Mouse (Mus musculus) hindbrain, embryonic 15.5 days (tissue): Measurements from ENCODE around the gene Tssk4. TPM values are rescaled to one million over a fixed set of nuclear protein-coding genes. Genes with fewer than 3 reads are reported as not detected.
A peak's percentile ranks its signal among the peaks of the same experiment; 100 is the strongest.

Source experiments
- ATAC-seq: fragments of 200-750 bp; cut with Nextera tagmentation; 2 replicates; pipeline ENCODE4 v1.8.0; 2017; ENCODE audit warnings: low read depth, moderate number of reproducible peaks, moderate TSS enrichment; ENCODE audit not compliant: low FRiP score
- H3K27ac ChIP-seq: fragments of 300-500 bp; sonication (generic); replicated peaks from 2 replicates; pipeline ENCODE4 v1.5.1; 2015; ENCODE audit warnings: mild to moderate bottlenecking, inconsistent platforms
- H3K27me3 ChIP-seq: fragments of 300-500 bp; sonication (generic); 2 replicates; pipeline ENCODE4 v1.6.1; 2015; ENCODE audit warnings: control low read depth, inconsistent platforms
- H3K36me3 ChIP-seq: fragments of 300-500 bp; sonication (generic); 2 replicates; pipeline ENCODE4 v1.6.1; 2015; ENCODE audit warnings: control low read depth, inconsistent platforms
- H3K4me1 ChIP-seq: fragments of 300-500 bp; sonication (generic); replicated peaks from 2 replicates; pipeline ENCODE4 v1.6.1; 2015; ENCODE audit warnings: control low read depth, inconsistent platforms
- H3K4me2 ChIP-seq: fragments of 300-500 bp; sonication (generic); 2 replicates; pipeline ENCODE4 v1.6.1; 2015; ENCODE audit warnings: moderate library complexity, mild to moderate bottlenecking, inconsistent platforms
- H3K4me3 ChIP-seq: fragments of 300-500 bp; sonication (generic); 2 replicates; pipeline ENCODE4 v1.5.1; 2015; ENCODE audit warnings: mild to moderate bottlenecking, inconsistent platforms
- H3K9ac ChIP-seq: fragments of 300-500 bp; sonication (generic); 2 replicates; pipeline ENCODE4 v1.6.1; 2015; ENCODE audit warnings: inconsistent platforms
- H3K9me3 ChIP-seq: fragments of 300-500 bp; sonication (generic); 2 replicates; pipeline ENCODE4 v1.6.1; 2016; ENCODE audit warnings: control low read depth, inconsistent platforms
- WGBS: fragments of 180-500 bp; shearing (Covaris S2); methylation state at CpG from one replicate; pipeline ENCODE4 v1.1.7; 2015; 5-methylcytosine and 5-hydroxymethylcytosine counted together
- polyA plus RNA-seq: library from polyadenylated mRNA; unstranded; fragments of >200 nt; fragmentation: Nextera tagmentation; extraction: Ambion mirVana; gene quantifications from 2 replicates; pipeline ENCODE4 v1.2.1, GENCODE M21; 2015

The Tssk4 gene
- polyA plus RNA-seq, 1 experiment from 2014 or later: 0.40 TPM

DNA sequence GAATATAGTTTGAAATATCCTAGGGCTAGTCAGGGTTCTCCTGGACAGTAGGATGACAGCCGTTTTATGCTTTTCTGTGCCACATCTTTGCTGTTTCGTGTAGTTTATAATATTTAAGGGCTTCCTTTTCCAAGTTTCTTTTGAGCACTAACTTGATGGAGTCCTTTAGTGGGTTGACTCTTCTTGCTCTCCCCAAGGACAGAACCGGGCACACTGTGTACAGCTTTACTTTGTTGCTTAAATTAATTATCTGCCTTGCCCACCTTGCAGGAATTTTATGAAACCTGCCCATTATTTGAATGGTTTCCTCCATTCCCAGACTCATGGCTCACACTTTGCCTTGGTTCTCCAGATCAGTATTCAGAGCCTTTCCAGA lies 32.1 kb downstream of the Tssk4 start:
- peak overlapping the region; percentile 81 for H3K27ac ChIP-seq
- peak overlapping the region; percentile 38 for H3K9ac ChIP-seq
- WGBS: 12% methylated on average over 3 of the region's 3 CpGs
- no peaks in the 10 kb centered on the region for H3K27me3 ChIP-seq
- peak overlapping the region; percentile 78 for H3K4me3 ChIP-seq
- no peaks in the 10 kb centered on the region for H3K9me3 ChIP-seq
- peaks cover 13% of the 10 kb centered on the region for H3K4me1 ChIP-seq
- peak overlapping the region; percentile 90 for H3K4me2 ChIP-seq
- H3K36me3 ChIP-seq: peaks cover 26% of the 10 kb centered on the region
- no peak; the same call in 1 of the 2 replicates for ATAC-seq

DNA sequence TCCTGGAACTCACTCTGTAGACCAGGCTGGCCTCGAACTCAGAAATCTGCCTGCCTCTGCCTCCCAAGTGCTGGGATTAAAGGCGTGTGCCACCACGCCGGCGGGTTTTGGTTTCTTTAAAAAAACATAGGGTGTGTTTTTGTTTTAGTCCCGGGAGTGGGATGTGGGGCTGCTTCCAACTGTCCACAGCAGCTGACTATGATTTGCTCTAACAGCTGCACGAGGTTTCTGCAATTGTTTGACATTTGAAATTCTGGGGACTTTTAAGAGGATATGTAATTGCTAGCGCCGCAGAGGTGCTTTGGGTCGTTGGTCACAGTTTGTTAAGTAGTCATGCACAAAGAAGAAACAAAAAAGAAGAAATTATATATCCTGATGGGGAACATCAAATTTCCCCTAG lies 39.4 kb downstream of the Tssk4 start:
- no peak overlapping the region for H3K4me2 ChIP-seq
- 83% methylated on average over 10 of the region's 10 CpGs for WGBS
- H3K9ac ChIP-seq: no peak overlapping the region
- no peaks in the 10 kb centered on the region for H3K9me3 ChIP-seq
- no peak for ATAC-seq
- H3K4me3 ChIP-seq: no peak overlapping the region
- no peaks in the 10 kb centered on the region for H3K4me1 ChIP-seq
- H3K27ac ChIP-seq: no peak overlapping the region
- H3K27me3 ChIP-seq: no peaks in the 10 kb centered on the region
- no peaks in the 10 kb centered on the region for H3K36me3 ChIP-seq

DNA sequence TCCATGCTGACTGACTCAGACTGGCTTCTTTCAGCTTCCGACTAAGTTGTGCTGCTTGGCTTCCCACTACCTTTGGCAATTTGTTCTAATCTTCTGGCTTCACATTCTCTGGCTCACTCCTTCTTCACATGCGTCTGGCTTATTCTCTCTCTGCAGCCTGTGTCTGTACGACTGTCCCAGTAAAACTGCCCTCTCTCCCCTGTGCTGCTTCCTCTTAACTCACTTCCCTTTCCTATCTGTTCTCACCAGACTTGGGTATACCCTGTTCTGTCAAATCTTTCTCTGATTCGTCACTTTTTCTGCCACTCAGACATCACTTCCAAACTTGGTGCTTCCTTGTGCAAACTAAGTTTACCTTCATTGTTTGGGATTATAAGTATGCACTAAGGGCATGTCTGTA lies 47.2 kb downstream of the Tssk4 start:
- WGBS: 85% methylated on average over 4 of the region's 4 CpGs
- Histone ChIP-seq H3K4me3 (no peak overlapping the region), H3K4me1 (no peaks in the 10 kb centered on the region), H3K27ac (no peak overlapping the region), H3K9ac (no peak overlapping the region), H3K36me3 (no peaks in the 10 kb centered on the region), H3K27me3 (no peaks in the 10 kb centered on the region), H3K9me3 (no peaks in the 10 kb centered on the region), H3K4me2 (no peak overlapping the region)
- ATAC-seq: no peak

DNA sequence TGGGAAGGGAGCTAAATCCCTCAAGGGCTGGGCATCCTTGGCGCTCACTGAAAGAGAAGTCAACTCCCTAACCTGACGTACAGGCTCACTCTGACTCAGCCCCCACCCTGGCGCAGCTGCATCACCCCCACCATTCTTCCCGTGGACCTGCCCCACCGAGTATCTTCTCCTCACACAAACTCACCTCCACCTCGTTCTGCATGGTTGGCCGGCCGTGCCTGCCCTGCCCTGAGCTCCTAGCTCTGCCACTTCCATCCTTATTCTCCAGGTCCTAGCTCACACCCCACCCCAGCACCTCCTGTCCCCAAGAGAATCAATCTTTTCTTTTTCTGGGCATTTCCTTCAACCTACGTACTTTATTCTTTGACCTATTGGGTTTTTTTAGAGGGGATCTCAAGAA lies 51.1 kb downstream of the Tssk4 start:
- no peaks in the 10 kb centered on the region for H3K27me3 ChIP-seq
- H3K4me2 ChIP-seq: no peak overlapping the region
- H3K27ac ChIP-seq: no peak overlapping the region
- H3K4me1 ChIP-seq: no peaks in the 10 kb centered on the region
- no peaks in the 10 kb centered on the region for H3K36me3 ChIP-seq
- H3K9ac ChIP-seq: no peak overlapping the region
- no peak for ATAC-seq
- H3K9me3 ChIP-seq: no peaks in the 10 kb centered on the region
- 70% methylated on average over 9 of the region's 9 CpGs for WGBS
- H3K4me3 ChIP-seq: no peak overlapping the region

Other genes with a start within 250 kb of the Tssk4 start
- 25.2 and 26.3 TPM in 2 replicates for gene Dhrs4, start 171.4 kb upstream of the Tssk4 start, polyA plus RNA-seq
- gene Carmil3, start 159.5 kb upstream of the Tssk4 start, polyA plus RNA-seq: 26.3 and 30.5 TPM in 2 replicates
- gene Cpne6, start 139.7 kb upstream of the Tssk4 start, polyA plus RNA-seq: 6.4 and 9.9 TPM in 2 replicates
- 0.10 and 0.22 TPM in 2 replicates for gene Nrl, start 125.2 kb upstream of the Tssk4 start, polyA plus RNA-seq
- 28.6 and 29.4 TPM in 2 replicates for gene Pck2, start 109.9 kb upstream of the Tssk4 start, polyA plus RNA-seq
- 111 and 114 TPM in 2 replicates for gene Dcaf11, start 90.2 kb upstream of the Tssk4 start, polyA plus RNA-seq
- 1.0 and 1.1 TPM in 2 replicates for gene A730061H03Rik, start 89.8 kb upstream of the Tssk4 start, polyA plus RNA-seq
- 0.17 and 0.41 TPM in 2 replicates for gene Fitm1, start 74.6 kb upstream of the Tssk4 start, polyA plus RNA-seq
- gene Psme1, start 72.1 kb upstream of the Tssk4 start, polyA plus RNA-seq: 221 and 222 TPM in 2 replicates
- gene Emc9, start 64.9 kb upstream of the Tssk4 start, polyA plus RNA-seq: 42.0 and 48.9 TPM in 2 replicates
- 178 and 204 TPM in 2 replicates for gene Psme2, start 59.1 kb upstream of the Tssk4 start, polyA plus RNA-seq
- 20.1 and 25.7 TPM in 2 replicates for gene Rnf31, start 58.5 kb upstream of the Tssk4 start, polyA plus RNA-seq
- 9.7 and 10.2 TPM in 2 replicates for gene Irf9, start 46.6 kb upstream of the Tssk4 start, polyA plus RNA-seq
- gene Rec8, start 32.1 kb upstream of the Tssk4 start, polyA plus RNA-seq: 14.6 and 17.8 TPM in 2 replicates
- gene Ipo4, start 14.2 kb upstream of the Tssk4 start, polyA plus RNA-seq: 119 and 126 TPM in 2 replicates
- gene Gm49378, start 12.3 kb upstream of the Tssk4 start, polyA plus RNA-seq: 0.93 and 2.3 TPM in 2 replicates
- gene Tm9sf1, start 6.4 kb upstream of the Tssk4 start, polyA plus RNA-seq: 63.4 and 64.6 TPM in 2 replicates
- gene Mdp1, start 10.3 kb downstream of the Tssk4 start, polyA plus RNA-seq: 74.3 and 74.7 TPM in 2 replicates
- 45.7 TPM in 2 replicates for gene Gmpr2, start 21.8 kb downstream of the Tssk4 start, polyA plus RNA-seq
- gene Nedd8, start 21.9 kb downstream of the Tssk4 start, polyA plus RNA-seq: 554 and 597 TPM in 2 replicates
- 24.9 and 27.0 TPM in 2 replicates for gene Tinf2, start 31.6 kb downstream of the Tssk4 start, polyA plus RNA-seq
- 0.31 and 0.60 TPM in 2 replicates for gene Tgm1, start 63.7 kb downstream of the Tssk4 start, polyA plus RNA-seq
- 58.9 and 60.6 TPM in 2 replicates for gene Rabggta, start 72.1 kb downstream of the Tssk4 start, polyA plus RNA-seq
- gene Dhrs1, start 95.5 kb downstream of the Tssk4 start, polyA plus RNA-seq: 75.6 and 81.8 TPM in 2 replicates
- 29.4 and 29.8 TPM in 2 replicates for gene Nop9, start 95.5 kb downstream of the Tssk4 start, polyA plus RNA-seq
- 0.26 and 0.39 TPM in 2 replicates for gene Cideb, start 108.3 kb downstream of the Tssk4 start, polyA plus RNA-seq
- gene Ltb4r2, start 111.2 kb downstream of the Tssk4 start, polyA plus RNA-seq: 0.54 and 0.84 TPM in 2 replicates
- gene Ltb4r1, start 115.8 kb downstream of the Tssk4 start, polyA plus RNA-seq: 0.91 and 0.93 TPM in 2 replicates
- gene Adcy4, start 133.9 kb downstream of the Tssk4 start, polyA plus RNA-seq: 4.0 and 5.0 TPM in 2 replicates
- gene Ripk3, start 138.7 kb downstream of the Tssk4 start, polyA plus RNA-seq: 1.6 and 2.0 TPM in 2 replicates
- gene Nfatc4, start 173.0 kb downstream of the Tssk4 start, polyA plus RNA-seq: 10.3 and 10.9 TPM in 2 replicates
- gene Nynrin, start 203.8 kb downstream of the Tssk4 start, polyA plus RNA-seq: 11.2 and 11.8 TPM in 2 replicates
- 0.51 and 0.52 TPM in 2 replicates for gene Cbln3, start 234.2 kb downstream of the Tssk4 start, polyA plus RNA-seq
- gene Khnyn, start 234.8 kb downstream of the Tssk4 start, polyA plus RNA-seq: 10.7 and 10.9 TPM in 2 replicates